Mouse (Mus musculus) myocyte (in vitro differentiated cells): ENCODE measurements at regions not wholly inside any gene's neighbourhood (a gene's known extent, or its start where the extent isn't known, plus 50 kb on each side); places are given as distances from the start of the nearest gene placed in this dataset.

Source experiments
- MAX ChIP-seq: IDR thresholded peaks from one replicate; pipeline ENCODE4 v1.6.1; 2011; ENCODE audit warnings: low read depth, mild to moderate bottlenecking, control low read depth
- POLR2A ChIP-seq: IDR thresholded peaks from one replicate; pipeline ENCODE4 v1.6.1; 2011; ENCODE audit warnings: low read depth, mild to moderate bottlenecking, control low read depth, moderate library complexity; ENCODE audit not compliant: insufficient read length
- POLR2AphosphoS2 ChIP-seq: IDR thresholded peaks from one replicate; pipeline ENCODE4 v1.6.1; 2011; ENCODE audit warnings: low read depth, control low read depth; ENCODE audit not compliant: insufficient read length
- TCF12 ChIP-seq: IDR thresholded peaks from one replicate; pipeline ENCODE4 v1.6.1; 2011; ENCODE audit warnings: mild to moderate bottlenecking, control low read depth; ENCODE audit not compliant: poor library complexity, insufficient read depth, severe bottlenecking

DNA sequence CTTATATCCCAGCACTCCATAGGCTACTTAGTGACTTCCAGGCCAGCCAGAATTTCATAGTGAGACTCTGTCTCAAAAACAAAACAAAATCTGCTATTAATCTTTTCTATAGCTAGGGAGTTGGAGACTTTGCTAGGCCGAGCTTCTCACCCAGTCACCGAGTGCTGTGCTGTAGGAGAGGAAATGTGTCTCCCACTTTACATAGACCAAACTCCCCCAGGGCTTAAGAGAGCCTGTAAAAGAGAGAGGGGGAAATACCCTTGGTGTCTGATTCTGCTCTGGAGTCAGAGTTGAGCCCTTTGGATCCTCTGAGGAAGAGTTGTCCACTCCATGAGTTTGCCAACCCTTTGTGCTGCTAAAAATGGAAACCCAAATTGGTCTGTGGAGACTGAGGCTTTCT, 58.3 kb upstream of the Rbpj start:
- no peak for TF ChIP-seq MAX
- TF ChIP-seq POLR2AphosphoS2 = no peak
- TF ChIP-seq POLR2A = no peak
- TF ChIP-seq TCF12 = no peak
